Mouse (Mus musculus): ENCODE data around the gene Cetn4. TPM values are rescaled to one million over a fixed set of nuclear protein-coding genes. Genes with fewer than 3 reads are reported as not detected.

Cetn4 gene
- polyA plus RNA-seq, 1 experiment from 2014 or later: 1.1 TPM

DNA sequence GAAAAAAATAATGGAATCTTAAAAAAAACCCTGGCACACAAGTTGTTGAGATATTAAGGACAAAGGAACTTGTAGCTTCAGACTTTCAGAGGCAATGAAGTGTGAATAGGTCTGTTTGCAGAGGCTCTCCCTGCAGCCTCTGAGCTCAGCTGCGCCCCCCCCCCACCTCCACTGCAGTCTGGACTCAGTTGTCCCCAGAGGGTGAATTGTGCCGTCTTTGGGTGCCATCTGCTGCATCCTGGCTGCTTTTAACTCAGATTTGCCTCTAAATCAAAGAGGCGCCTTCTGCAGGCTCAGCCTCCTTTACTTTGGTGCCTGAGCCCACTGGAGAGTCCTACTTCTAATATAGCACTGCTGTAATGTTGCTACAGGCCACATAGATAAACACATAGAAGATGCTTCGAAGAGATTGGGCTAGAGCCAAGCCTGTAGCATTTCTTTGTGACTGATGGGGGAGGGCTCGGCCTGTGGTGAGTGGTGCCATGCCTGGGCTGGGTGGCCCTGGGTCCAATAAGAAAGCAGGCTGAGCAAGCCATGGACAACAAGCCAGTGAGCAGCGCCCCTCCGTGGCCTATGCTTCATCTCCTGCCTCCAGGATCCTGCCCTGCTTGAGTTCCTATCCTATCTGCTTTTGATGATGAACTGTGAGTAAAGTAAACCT, 21.5 kb downstream of the Cetn4 start:
- Histone ChIP-seq H3K9me3 (replicated peaks; ENCODE audit: control insufficient read depth, low read length) (no peaks in the 10 kb centered on the region), H3K27ac (ENCODE audit: low read depth, low read length) (no peak overlapping the region), H3K4me3 (ENCODE audit: low read depth, low read length) (no peak overlapping the region), H3K27me3 (ENCODE audit: control insufficient read depth, insufficient read depth, low read length) (no peaks in the 10 kb centered on the region), H3K9ac (ENCODE audit: low read depth, low read length) (no peak overlapping the region), H3K4me2 (no peak overlapping the region), H3K36me3 (ENCODE audit: control insufficient read depth, insufficient read depth, low read length) (no peaks in the 10 kb centered on the region), H3K4me1 (ENCODE audit: control insufficient read depth, insufficient read depth, low read length) (no peaks in the 10 kb centered on the region)
- 67% methylated on average over 7 of the region's 7 CpGs for WGBS (ENCODE audit: insufficient replicate concordance)
- no peak for ATAC-seq (replicated peaks; ENCODE audit: insufficient number of reproducible peaks, low FRiP score, low TSS enrichment)

DNA sequence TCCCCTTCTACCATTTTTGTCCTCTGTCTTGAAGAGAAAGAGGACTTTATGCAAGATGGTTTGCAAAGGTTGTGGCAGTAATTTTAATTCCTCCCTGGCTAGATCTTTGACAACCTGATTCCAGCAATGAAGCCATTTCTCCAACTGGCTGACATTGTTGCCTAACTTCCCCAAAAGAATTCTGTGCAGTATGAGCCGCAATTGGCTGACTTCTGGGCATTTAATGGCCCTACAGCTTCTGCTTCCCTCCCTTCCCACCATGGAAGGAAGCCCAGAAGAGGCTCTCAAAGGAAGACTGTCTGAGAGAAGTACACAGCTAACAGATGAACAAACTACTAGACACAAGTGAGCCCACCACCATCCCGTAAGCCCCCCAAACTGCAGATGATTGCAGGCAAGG, 23.3 kb downstream of the Cetn4 start:
- 72% methylated on average over 2 of the region's 2 CpGs for WGBS (ENCODE audit: insufficient replicate concordance)
- no peaks in the 10 kb centered on the region for H3K36me3 ChIP-seq (ENCODE audit: control insufficient read depth, insufficient read depth, low read length)

DNA sequence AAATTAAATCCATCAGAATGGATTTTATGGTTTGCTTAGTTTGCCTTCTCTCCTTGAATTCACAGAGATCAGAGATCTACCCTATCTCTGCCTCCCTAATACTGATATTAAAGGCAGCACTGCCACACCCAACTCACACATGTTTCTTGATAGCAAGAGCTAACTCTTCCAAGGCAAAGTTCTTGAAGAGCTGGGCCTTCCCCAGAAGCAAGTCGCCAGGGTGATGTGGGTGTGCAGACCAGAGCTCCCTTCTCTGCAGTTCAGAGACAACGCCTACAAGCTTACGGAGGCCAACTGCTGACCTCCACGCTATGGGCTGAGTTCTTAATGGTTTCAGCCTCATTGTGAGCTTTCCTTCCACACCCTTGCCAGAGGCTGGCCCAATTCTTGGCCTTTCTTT, 29.3 kb downstream of the Cetn4 start:
- H3K4me1 ChIP-seq (ENCODE audit: control insufficient read depth, insufficient read depth, low read length): no peaks in the 10 kb centered on the region
- no peak overlapping the region for H3K27ac ChIP-seq (ENCODE audit: low read depth, low read length)
- WGBS (ENCODE audit: insufficient replicate concordance): 74% methylated on average over 4 of the region's 4 CpGs
- no peak overlapping the region for H3K9ac ChIP-seq (ENCODE audit: low read depth, low read length)
- no peak for ATAC-seq (replicated peaks; ENCODE audit: insufficient number of reproducible peaks, low FRiP score, low TSS enrichment)
- no peaks in the 10 kb centered on the region for H3K9me3 ChIP-seq (replicated peaks; ENCODE audit: control insufficient read depth, low read length)
- H3K4me3 ChIP-seq (ENCODE audit: low read depth, low read length): no peak overlapping the region
- no peaks in the 10 kb centered on the region for H3K27me3 ChIP-seq (ENCODE audit: control insufficient read depth, insufficient read depth, low read length)
- no peaks in the 10 kb centered on the region for H3K36me3 ChIP-seq (ENCODE audit: control insufficient read depth, insufficient read depth, low read length)
- H3K4me2 ChIP-seq: no peak overlapping the region

More for the DNA sequence above, 23.3 kb downstream of the Cetn4 start:
- no peak overlapping the region for H3K4me3 ChIP-seq (ENCODE audit: low read depth, low read length)
- H3K4me1 ChIP-seq (ENCODE audit: control insufficient read depth, insufficient read depth, low read length): no peaks in the 10 kb centered on the region
- no peaks in the 10 kb centered on the region for H3K9me3 ChIP-seq (replicated peaks; ENCODE audit: control insufficient read depth, low read length)
- no peak overlapping the region for H3K27ac ChIP-seq (ENCODE audit: low read depth, low read length)
- no peaks in the 10 kb centered on the region for H3K27me3 ChIP-seq (ENCODE audit: control insufficient read depth, insufficient read depth, low read length)
- no peak overlapping the region for H3K4me2 ChIP-seq
- H3K9ac ChIP-seq (ENCODE audit: low read depth, low read length): no peak overlapping the region
- ATAC-seq (replicated peaks; ENCODE audit: insufficient number of reproducible peaks, low FRiP score, low TSS enrichment): no peak

DNA sequence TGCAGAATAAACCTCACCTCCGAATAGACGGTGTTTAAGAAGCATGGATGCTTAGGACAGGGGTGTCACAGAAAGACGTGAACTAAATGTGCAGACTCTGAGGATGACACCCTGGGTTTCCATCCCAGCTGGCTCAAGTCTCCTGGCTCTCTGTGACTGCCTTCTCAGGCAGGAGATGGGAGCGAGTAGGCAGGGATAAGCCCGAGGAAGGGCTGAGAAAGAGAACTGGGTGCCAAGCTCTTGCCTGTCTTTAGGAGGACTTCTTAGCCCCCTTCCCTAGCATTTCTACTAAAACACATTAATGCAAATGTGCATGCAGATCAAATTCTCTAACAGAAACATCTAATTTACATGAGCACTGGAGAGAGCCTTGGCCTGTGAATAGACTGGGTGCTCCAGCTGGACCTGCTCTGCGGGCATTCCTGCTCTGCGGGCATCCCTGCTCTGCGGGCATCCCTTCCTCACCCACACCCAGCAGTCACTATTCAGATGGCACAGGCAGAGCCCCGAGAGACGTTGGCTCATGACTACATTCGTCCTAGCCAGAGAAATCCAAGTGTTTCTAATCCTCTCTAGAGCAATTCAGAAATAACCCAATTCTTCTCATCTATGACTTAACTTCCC, 30.1 kb downstream of the Cetn4 start:
- no peak overlapping the region for H3K4me3 ChIP-seq (ENCODE audit: low read depth, low read length)
- ATAC-seq (replicated peaks; ENCODE audit: insufficient number of reproducible peaks, low FRiP score, low TSS enrichment): no peak
- H3K4me2 ChIP-seq: no peak overlapping the region
- no peaks in the 10 kb centered on the region for H3K9me3 ChIP-seq (replicated peaks; ENCODE audit: control insufficient read depth, low read length)
- no peaks in the 10 kb centered on the region for H3K27me3 ChIP-seq (ENCODE audit: control insufficient read depth, insufficient read depth, low read length)
- H3K27ac ChIP-seq (ENCODE audit: low read depth, low read length): no peak overlapping the region
- WGBS (ENCODE audit: insufficient replicate concordance): 81% methylated on average over 11 of the region's 11 CpGs
- H3K9ac ChIP-seq (ENCODE audit: low read depth, low read length): no peak overlapping the region
- H3K36me3 ChIP-seq (ENCODE audit: control insufficient read depth, insufficient read depth, low read length): no peaks in the 10 kb centered on the region
- no peaks in the 10 kb centered on the region for H3K4me1 ChIP-seq (ENCODE audit: control insufficient read depth, insufficient read depth, low read length)

DNA sequence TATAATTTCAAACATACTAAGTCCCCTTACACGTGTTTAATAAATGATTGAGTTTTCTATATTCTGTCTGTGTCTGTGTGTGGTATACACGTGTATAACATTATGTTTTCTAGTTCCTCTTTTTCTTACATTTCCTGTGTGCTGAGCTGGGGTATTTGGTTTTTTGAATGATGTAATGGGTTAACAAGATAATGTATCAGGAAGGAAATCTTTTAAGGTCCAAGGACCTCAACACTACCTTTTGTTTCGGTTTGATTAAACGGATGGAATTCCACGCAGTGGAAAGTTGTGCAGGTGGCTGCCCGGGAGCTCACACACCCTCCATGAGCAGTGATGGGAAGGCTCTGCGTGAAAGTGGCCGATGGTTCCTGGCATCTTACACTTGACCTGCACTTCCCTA, 31.6 kb downstream of the Cetn4 start:
- Histone ChIP-seq H3K4me2 (no peak overlapping the region), H3K9ac (ENCODE audit: low read depth, low read length) (no peak overlapping the region), H3K4me1 (ENCODE audit: control insufficient read depth, insufficient read depth, low read length) (no peaks in the 10 kb centered on the region), H3K27ac (ENCODE audit: low read depth, low read length) (no peak overlapping the region), H3K27me3 (ENCODE audit: control insufficient read depth, insufficient read depth, low read length) (no peaks in the 10 kb centered on the region), H3K36me3 (ENCODE audit: control insufficient read depth, insufficient read depth, low read length) (no peaks in the 10 kb centered on the region), H3K9me3 (replicated peaks; ENCODE audit: control insufficient read depth, low read length) (no peaks in the 10 kb centered on the region), H3K4me3 (ENCODE audit: low read depth, low read length) (no peak overlapping the region)
- 70% methylated on average over 8 of the region's 8 CpGs for WGBS (ENCODE audit: insufficient replicate concordance)
- no peak for ATAC-seq (replicated peaks; ENCODE audit: insufficient number of reproducible peaks, low FRiP score, low TSS enrichment)

DNA sequence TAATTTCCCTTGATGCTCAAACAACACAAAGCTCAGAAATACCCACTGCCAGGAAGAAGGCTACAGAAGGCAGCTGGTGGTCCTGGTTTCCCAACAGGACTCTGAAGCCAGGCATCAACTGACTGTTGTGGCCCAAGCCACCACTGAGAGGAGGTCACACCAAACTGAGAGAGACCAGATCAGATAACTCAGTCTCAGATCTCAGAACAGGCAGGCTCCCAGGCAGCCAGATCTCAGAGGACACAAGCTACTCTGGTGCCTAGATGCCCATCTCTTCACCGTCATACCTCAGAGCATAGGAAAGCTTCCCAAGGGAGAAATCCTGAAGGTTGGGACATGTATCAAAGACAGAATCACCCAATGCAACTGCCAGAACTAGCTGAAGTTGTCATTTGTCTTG, 32.3 kb downstream of the Cetn4 start:
- ATAC-seq (replicated peaks; ENCODE audit: insufficient number of reproducible peaks, low FRiP score, low TSS enrichment): no peak
- 86% methylated on average over 1 of the region's 1 CpGs for WGBS (ENCODE audit: insufficient replicate concordance)
- H3K4me1 ChIP-seq (ENCODE audit: control insufficient read depth, insufficient read depth, low read length): no peaks in the 10 kb centered on the region

DNA sequence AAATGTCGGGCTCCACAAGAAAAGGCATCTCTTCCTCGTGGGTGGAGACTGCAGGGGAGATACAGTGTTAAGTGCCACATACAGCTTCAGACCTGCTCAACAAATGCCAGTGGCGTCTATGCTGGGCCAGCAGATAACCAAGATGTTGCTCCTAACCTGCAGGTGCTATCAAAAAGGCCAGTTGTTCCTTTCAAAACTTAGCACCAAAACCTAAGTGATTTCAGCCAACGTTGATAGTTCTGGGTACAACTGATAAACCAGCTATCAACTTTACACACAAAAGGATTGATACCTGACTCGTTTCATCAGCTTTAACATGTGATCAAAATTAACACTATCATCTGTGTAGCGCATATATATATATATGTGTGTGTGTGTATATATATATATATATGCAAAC, 37.8 kb downstream of the Cetn4 start:
- WGBS (ENCODE audit: insufficient replicate concordance): 59% methylated on average over 6 of the region's 6 CpGs

More for the DNA sequence above, 32.3 kb downstream of the Cetn4 start:
- no peaks in the 10 kb centered on the region for H3K36me3 ChIP-seq (ENCODE audit: control insufficient read depth, insufficient read depth, low read length)
- H3K4me3 ChIP-seq (ENCODE audit: low read depth, low read length): no peak overlapping the region
- no peak overlapping the region for H3K9ac ChIP-seq (ENCODE audit: low read depth, low read length)
- no peak overlapping the region for H3K4me2 ChIP-seq
- H3K27me3 ChIP-seq (ENCODE audit: control insufficient read depth, insufficient read depth, low read length): no peaks in the 10 kb centered on the region
- H3K27ac ChIP-seq (ENCODE audit: low read depth, low read length): no peak overlapping the region
- H3K9me3 ChIP-seq (replicated peaks; ENCODE audit: control insufficient read depth, low read length): no peaks in the 10 kb centered on the region

DNA sequence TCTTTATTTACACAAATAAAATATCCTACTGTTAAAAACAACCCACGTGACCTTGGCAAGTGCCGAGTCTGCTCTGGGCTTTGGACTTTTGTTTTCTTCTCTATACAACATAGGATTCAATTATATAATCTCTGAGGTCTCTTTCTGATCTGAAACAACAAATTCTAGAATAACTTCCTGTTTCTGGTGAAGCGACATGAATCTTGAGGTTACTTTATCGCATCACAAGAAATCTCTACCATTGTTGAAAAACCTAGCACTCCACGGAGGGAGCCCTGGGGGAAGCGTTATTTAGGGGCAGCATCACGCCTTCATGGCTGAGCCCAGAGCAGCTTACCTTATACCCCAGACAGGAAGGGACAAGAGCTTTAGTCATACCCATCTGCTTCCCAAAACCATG, 39.4 kb downstream of the Cetn4 start:
- WGBS (ENCODE audit: insufficient replicate concordance): 79% methylated on average over 7 of the region's 7 CpGs
- Histone ChIP-seq H3K9me3 (replicated peaks; ENCODE audit: control insufficient read depth, low read length) (no peaks in the 10 kb centered on the region), H3K4me1 (ENCODE audit: control insufficient read depth, insufficient read depth, low read length) (no peaks in the 10 kb centered on the region), H3K4me2 (no peak overlapping the region), H3K27ac (ENCODE audit: low read depth, low read length) (no peak overlapping the region), H3K4me3 (ENCODE audit: low read depth, low read length) (no peak overlapping the region), H3K9ac (ENCODE audit: low read depth, low read length) (no peak overlapping the region), H3K27me3 (ENCODE audit: control insufficient read depth, insufficient read depth, low read length) (no peaks in the 10 kb centered on the region), H3K36me3 (ENCODE audit: control insufficient read depth, insufficient read depth, low read length) (no peaks in the 10 kb centered on the region)
- no peak for ATAC-seq (replicated peaks; ENCODE audit: insufficient number of reproducible peaks, low FRiP score, low TSS enrichment)

More for the DNA sequence above, 37.8 kb downstream of the Cetn4 start:
- Histone ChIP-seq H3K4me2 (no peak overlapping the region), H3K4me1 (ENCODE audit: control insufficient read depth, insufficient read depth, low read length) (no peaks in the 10 kb centered on the region), H3K9ac (ENCODE audit: low read depth, low read length) (no peak overlapping the region), H3K27me3 (ENCODE audit: control insufficient read depth, insufficient read depth, low read length) (no peaks in the 10 kb centered on the region), H3K27ac (ENCODE audit: low read depth, low read length) (no peak overlapping the region), H3K4me3 (ENCODE audit: low read depth, low read length) (no peak overlapping the region), H3K9me3 (replicated peaks; ENCODE audit: control insufficient read depth, low read length) (no peaks in the 10 kb centered on the region), H3K36me3 (ENCODE audit: control insufficient read depth, insufficient read depth, low read length) (no peaks in the 10 kb centered on the region)
- no peak for ATAC-seq (replicated peaks; ENCODE audit: insufficient number of reproducible peaks, low FRiP score, low TSS enrichment)

DNA sequence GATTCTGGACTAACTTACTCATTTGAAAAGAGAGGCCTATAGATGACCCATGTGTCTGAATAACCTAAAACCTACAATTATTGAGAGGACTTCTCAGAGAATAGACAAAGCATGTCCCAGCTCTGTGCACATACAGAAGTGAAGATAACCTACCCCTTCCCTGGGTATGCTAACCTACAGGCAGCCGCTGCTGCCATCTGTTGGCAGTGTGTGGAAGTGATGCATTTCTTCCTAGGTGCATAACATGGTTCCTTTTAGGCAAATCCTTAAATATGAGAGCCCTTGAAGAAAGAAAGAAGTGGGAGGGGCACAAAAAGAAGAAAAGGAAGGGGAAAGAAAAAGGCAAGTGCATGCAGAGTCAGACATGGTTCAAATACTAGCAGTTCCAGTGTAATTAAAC, 41.3 kb downstream of the Cetn4 start:
- ATAC-seq (replicated peaks; ENCODE audit: insufficient number of reproducible peaks, low FRiP score, low TSS enrichment): no peak
- Histone ChIP-seq H3K27me3 (ENCODE audit: control insufficient read depth, insufficient read depth, low read length) (no peaks in the 10 kb centered on the region), H3K36me3 (ENCODE audit: control insufficient read depth, insufficient read depth, low read length) (no peaks in the 10 kb centered on the region), H3K4me3 (ENCODE audit: low read depth, low read length) (no peak overlapping the region), H3K9ac (ENCODE audit: low read depth, low read length) (no peak overlapping the region), H3K9me3 (replicated peaks; ENCODE audit: control insufficient read depth, low read length) (no peaks in the 10 kb centered on the region), H3K4me1 (ENCODE audit: control insufficient read depth, insufficient read depth, low read length) (no peaks in the 10 kb centered on the region), H3K27ac (ENCODE audit: low read depth, low read length) (no peak overlapping the region), H3K4me2 (no peak overlapping the region)
- WGBS (ENCODE audit: insufficient replicate concordance): 2% methylated on average over 1 of the region's 1 CpGs

Data from heart, embryonic 11.5 days (tissue).